Mouse (Mus musculus) embryo, embryonic 10.5 days (tissue): ENCODE results near the gene Dpf3.

Experiments used
- DNase-seq: peaks from one replicate; pipeline ENCODE4 v3.0.0-alpha.2; 2015; ENCODE audit warnings: low spot score

The Dpf3 gene

GRCm38 (mm10) chr12:83496336-83496735 is 8.8 kb upstream of the Dpf3 start:
- DNase-seq: no peak

- peak; percentile 33 for DNase-seq
Measured at GRCm38 (mm10) chr12:83495961-83496282, 8.4 kb upstream of the Dpf3 start.

GRCm38 (mm10) chr12:83495248-83495960 is 7.9 kb upstream of the Dpf3 start:
- no peak for DNase-seq

- no peak for DNase-seq
Measured at GRCm38 (mm10) chr12:83494196-83494595, 6.7 kb upstream of the Dpf3 start.

DNA sequence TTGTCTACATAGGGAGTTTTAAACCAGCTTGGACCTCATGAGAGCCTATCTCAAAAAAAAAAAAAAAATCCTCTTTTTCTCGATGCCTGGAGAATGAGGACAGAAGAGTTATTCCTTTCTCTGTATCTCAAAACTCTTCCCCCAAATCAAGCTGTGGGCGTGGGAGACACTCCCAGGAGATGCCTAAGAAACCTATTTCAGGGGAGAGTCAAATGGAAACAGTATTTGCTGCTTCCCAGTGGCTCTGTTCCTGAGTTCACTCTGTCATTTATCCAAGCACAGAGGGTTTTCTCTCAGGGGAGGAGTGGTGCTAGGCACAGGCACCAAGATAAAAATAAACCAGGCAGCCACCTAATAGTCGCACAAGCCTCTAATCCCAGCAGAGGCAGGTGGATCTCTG is 5.3 kb upstream of the Dpf3 start:
- no peak for DNase-seq

- no peak for DNase-seq
Measured at GRCm38 (mm10) chr12:83491609-83492008, 4.1 kb upstream of the Dpf3 start.

- no peak for DNase-seq
Measured at GRCm38 (mm10) chr12:83489748-83490147, 2.2 kb upstream of the Dpf3 start.

DNA sequence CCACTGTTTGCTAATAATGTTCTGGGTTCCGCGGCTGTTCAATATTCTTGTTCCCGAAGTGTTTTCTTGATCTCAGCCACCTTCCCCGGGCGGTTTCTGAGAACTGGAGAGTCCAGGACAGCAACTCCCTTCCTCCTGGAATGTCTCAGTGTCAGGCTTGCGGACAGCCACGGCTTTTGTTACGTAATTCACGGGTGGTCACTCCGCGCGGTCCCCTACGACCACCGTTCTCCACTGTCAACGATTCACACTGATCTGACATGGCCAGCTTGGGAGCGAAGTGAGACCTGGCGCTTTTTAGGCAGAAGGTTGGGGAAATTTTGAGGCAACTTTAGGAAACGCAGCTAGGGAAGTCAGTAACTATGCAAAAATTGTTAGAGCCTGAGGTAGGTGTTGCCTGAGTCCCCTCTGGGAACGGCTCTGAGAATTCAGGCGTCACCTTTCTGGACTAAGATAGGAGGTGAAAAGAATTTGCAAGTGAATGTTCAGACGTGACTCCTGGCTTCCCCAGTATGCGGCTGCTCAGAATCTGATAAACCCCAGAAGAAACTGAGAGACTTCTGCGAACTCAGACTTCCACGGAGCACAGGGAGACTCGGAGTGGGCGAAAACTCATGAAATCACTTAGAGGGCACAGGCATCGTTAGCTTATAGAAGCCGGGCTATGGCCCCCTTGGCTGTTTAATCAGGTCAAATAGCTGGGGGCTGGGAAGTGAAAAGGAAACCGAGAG is 860 bp upstream of the Dpf3 start:
- peak; percentile 60 for DNase-seq

GRCm38 (mm10) chr12:83486671-83487461 is 650 bp downstream of the Dpf3 start:
- DNase-seq: peak; percentile 70

DNA sequence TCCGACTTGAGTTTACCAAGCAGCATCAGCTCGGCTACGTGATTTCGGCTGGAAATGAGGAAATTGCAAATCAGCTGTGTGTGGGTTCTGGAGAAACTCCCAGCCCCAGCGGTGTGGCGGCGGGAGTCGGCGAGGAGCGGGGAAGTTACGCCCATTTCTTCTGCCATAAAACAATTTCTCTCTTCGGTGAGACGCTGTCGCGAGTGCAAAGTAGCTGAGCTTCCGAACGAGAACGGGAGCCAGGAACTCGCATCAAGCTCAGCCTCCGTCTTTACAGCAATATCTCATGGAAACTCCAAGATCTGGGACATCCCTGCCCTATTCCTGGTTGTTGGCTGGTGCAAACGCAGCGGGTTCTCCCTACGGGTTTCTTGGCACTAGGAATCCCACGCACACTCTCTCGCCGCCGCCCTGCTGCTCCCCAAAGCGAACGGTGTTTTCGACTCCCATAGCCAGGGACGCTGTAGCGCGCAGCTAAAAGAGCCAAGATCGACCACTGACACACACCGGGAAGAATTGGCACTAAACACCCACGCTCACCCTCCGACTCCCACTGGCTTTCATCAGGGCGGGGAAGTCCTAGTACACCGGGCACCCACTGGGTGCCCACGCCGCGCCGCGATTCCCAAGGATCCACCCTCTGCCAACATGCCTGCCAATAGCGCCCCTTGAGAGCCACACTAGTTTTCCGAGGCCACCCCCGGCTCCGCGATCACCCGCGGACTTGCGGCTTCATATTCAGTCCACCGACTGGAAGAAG is 1.4 kb downstream of the Dpf3 start:
- peak; percentile 54 for DNase-seq

GRCm38 (mm10) chr12:83484855-83485745 is 2.4 kb downstream of the Dpf3 start:
- DNase-seq: peak; percentile 77

- DNase-seq: no peak
Measured at GRCm38 (mm10) chr12:83483653-83484052, 3.9 kb downstream of the Dpf3 start.

DNA sequence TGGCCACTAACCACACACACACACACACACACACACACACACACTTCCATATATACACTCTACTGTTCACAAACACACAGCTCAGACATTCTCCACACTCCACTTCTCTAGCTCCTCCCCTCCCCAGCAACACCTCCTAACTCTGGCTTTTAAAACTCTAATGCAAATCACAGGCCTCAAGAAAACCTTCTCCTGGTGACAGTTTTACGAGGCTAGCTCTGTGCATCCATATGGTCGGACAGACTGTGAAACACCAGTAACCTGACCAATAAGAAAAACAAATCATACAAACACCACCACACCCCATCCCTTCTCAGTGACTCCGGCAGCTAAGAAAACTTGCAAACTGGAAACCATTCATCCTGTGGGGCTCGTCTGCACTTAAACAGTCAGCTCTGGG is 6.1 kb downstream of the Dpf3 start:
- DNase-seq: peak; percentile 50

DNA sequence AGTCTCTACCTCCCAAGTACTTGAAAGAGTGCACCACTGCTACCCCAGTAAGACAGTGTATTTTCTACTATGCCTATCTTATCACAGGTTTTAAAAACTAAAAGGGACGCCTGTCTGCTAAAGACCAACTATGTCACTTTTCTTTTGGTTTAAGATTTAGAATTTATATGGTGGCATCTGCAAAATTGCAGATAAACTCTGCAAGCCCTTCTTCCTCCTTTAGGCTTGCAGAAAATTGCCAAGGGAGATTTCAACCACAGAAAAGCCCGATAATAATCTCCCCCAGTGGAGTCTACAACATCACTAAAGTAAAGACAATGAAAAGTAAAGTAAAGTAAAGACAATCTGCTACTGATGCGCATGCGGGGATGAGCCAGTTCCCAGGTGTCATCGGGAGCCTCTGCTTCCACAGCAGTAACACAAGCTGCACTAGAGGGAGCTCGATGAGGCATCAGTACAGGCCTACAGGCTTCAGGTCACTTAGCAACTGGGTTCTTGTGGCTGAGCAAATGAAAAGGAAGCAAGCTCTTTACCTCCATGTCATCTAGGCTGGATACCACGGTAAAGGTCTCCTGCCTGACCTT is 7.6 kb downstream of the Dpf3 start:
- DNase-seq: no peak

- DNase-seq: no peak
Measured at GRCm38 (mm10) chr12:83479140-83479539, 8.4 kb downstream of the Dpf3 start.

DNA sequence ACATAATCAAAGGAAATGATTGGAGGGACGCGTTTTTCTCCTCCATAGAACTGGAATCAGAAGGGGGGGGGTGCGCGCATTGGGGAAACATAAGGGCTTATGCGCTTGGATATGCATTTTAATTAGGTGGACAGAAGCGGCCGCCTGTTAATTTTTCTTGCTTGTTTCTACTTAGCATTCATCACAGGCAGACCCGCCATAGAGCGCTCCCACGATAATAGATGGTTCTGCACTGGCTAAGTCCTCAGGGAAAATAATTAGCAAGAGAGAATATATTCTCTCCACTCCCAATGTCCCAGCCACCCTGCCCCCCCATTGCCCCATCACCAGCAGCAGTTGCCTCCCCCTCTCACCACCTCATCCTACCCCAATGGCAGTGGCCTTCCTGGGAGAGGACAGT is 11.2 kb downstream of the Dpf3 start:
- no peak for DNase-seq

- DNase-seq: no peak
Measured at GRCm38 (mm10) chr12:83475419-83475818, 12.1 kb downstream of the Dpf3 start.

- DNase-seq: peak; percentile 42
Measured at GRCm38 (mm10) chr12:83473987-83474600, 13.4 kb downstream of the Dpf3 start.

GRCm38 (mm10) chr12:83471760-83472159 is 15.8 kb downstream of the Dpf3 start:
- DNase-seq: no peak

DNA sequence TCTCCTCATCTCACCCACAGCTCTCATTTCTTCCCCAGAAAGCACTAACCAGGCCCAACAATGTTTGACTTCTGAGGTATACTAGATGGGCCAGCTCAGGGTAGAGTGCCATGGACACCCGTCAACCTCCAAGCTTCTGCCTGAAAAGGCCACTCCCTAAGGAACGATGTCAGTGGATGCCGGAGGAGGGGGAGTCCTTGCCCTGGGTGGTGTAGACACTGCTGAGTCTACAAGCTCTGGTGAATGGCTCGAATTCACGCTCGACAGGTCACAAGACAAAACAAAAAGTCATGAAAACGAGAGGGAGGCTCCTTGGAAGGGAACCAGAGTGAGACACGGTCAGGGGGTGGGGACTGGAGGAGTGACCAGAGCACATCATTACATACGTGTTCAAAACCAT is 17.4 kb downstream of the Dpf3 start:
- DNase-seq: no peak
